Mouse (Mus musculus) layer of hippocampus, adult 2 months (tissue): ENCODE measurements around the gene Kcnj15. TPM values are rescaled to one million over a fixed set of nuclear protein-coding genes. Genes with fewer than 3 reads are reported as not detected.

Experiments
- DNase-seq, 2 experiments: peaks; one replicate each; pipeline ENCODE4 v3.0.0; 2022; ENCODE audit warnings: low spot score in 2 of 2
- H3K27ac ChIP-seq: fragments of 200-600 bp; 2 replicates; pipeline ENCODE4 v1.8.1; 2022
- H3K4me3 ChIP-seq: fragments of 200-600 bp; 2 replicates; pipeline ENCODE4 v1.8.1; 2022; ENCODE audit warnings: mild to moderate bottlenecking
- CTCF ChIP-seq: fragments of 200-600 bp; conservative IDR thresholded peaks from 2 replicates; pipeline ENCODE4 v1.8.1; 2022; ENCODE audit warnings: antibody characterized with exemption, mild to moderate bottlenecking, moderate library complexity
- total RNA-seq, 2 experiments: library from RNA; stranded (reverse); gene quantifications; 2 replicates each; pipeline ENCODE4 v1.2.3; 2021

Gene Kcnj15
- total RNA-seq, 2 experiments from 2014 or later, result 0.08 to 0.34 TPM

GRCm38 (mm10) chr16:95285767-95286166 is 28.4 kb downstream of the Kcnj15 start:
- DNase-seq, result no peak
- Histone ChIP-seq H3K4me3 (no peak overlapping the region), H3K27ac (no peak overlapping the region)
- TF ChIP-seq CTCF, result no peak

- Histone ChIP-seq H3K4me3 (no peak overlapping the region), H3K27ac (no peak overlapping the region)
- TF ChIP-seq CTCF, result no peak
- no peak for DNase-seq
Observed at GRCm38 (mm10) chr16:95287656-95288055, 30.3 kb downstream of the Kcnj15 start.

GRCm38 (mm10) chr16:95289375-95289774 is 32.0 kb downstream of the Kcnj15 start:
- Histone ChIP-seq H3K4me3 (no peak overlapping the region), H3K27ac (no peak overlapping the region)
- TF ChIP-seq CTCF, result no peak
- DNase-seq, result no peak

- no peak for TF ChIP-seq CTCF
- Histone ChIP-seq H3K4me3 (no peak overlapping the region), H3K27ac (no peak overlapping the region)
- no peak for DNase-seq
Observed at GRCm38 (mm10) chr16:95291450-95292101, 34.2 kb downstream of the Kcnj15 start.

- H3K4me3 ChIP-seq, result no peak overlapping the region
- TF ChIP-seq CTCF, result no peak
- peak; percentile 10 to 13 for DNase-seq
- no peak overlapping the region for H3K27ac ChIP-seq
Observed at GRCm38 (mm10) chr16:95292843-95293505, 35.6 kb downstream of the Kcnj15 start.

- no peak for TF ChIP-seq CTCF
- DNase-seq, result no peak
- no peak overlapping the region for H3K4me3 ChIP-seq
- H3K27ac ChIP-seq, result no peak overlapping the region
Observed at GRCm38 (mm10) chr16:95297651-95298050, 40.3 kb downstream of the Kcnj15 start.

GRCm38 (mm10) chr16:95301667-95302066 is 44.3 kb downstream of the Kcnj15 start:
- no peak for DNase-seq
- Histone ChIP-seq H3K27ac (no peak overlapping the region), H3K4me3 (no peak overlapping the region)
- no peak for TF ChIP-seq CTCF

- no peak for DNase-seq
- H3K27ac ChIP-seq, result no peak overlapping the region
Observed at GRCm38 (mm10) chr16:95303676-95304075, 46.3 kb downstream of the Kcnj15 start.

GRCm38 (mm10) chr16:95307823-95308360 is 50.5 kb downstream of the Kcnj15 start:
- H3K27ac ChIP-seq, result no peak overlapping the region
- DNase-seq, result no peak
- H3K4me3 ChIP-seq, result no peak overlapping the region
- no peak for TF ChIP-seq CTCF

More at GRCm38 (mm10) chr16:95303676-95304075, 46.3 kb downstream of the Kcnj15 start:
- TF ChIP-seq CTCF, result no peak
- no peak overlapping the region for H3K4me3 ChIP-seq

- Histone ChIP-seq H3K27ac (no peak overlapping the region), H3K4me3 (no peak overlapping the region)
- TF ChIP-seq CTCF, result no peak
- no peak for DNase-seq
Observed at GRCm38 (mm10) chr16:95321945-95322625, 64.7 kb downstream of the Kcnj15 start.

- DNase-seq, result no peak
- Histone ChIP-seq H3K4me3 (no peak overlapping the region), H3K27ac (no peak overlapping the region)
- no peak for TF ChIP-seq CTCF
Observed at GRCm38 (mm10) chr16:95332159-95332558, 74.8 kb downstream of the Kcnj15 start.

- Histone ChIP-seq H3K4me3 (peak overlapping the region; percentile 7; the same call in 1 of the 2 replicates), H3K27ac (peak overlapping the region; percentile 64)
- peak; percentile 76 to 85 for DNase-seq
- TF ChIP-seq CTCF, result peak; percentile 80
Observed at GRCm38 (mm10) chr16:95340885-95341791, 83.8 kb downstream of the Kcnj15 start.

GRCm38 (mm10) chr16:95342030-95342429 is 84.7 kb downstream of the Kcnj15 start:
- no peak for DNase-seq
- Histone ChIP-seq H3K27ac (peak overlapping the region; percentile 49; the same call in 1 of the 2 replicates), H3K4me3 (no peak overlapping the region)
- no peak for TF ChIP-seq CTCF
